Mouse (Mus musculus) stomach, embryonic 15.5 days (tissue): ENCODE data around the gene Myo10. TPM values are rescaled to one million over a fixed set of nuclear protein-coding genes. Genes with fewer than 3 reads are reported as not detected.

Source experiments
- ATAC-seq: fragments of 200-750 bp; cut with Nextera tagmentation; 2 replicates; pipeline ENCODE4 v1.8.0; 2017; ENCODE audit warnings: low read depth, moderate number of reproducible peaks, moderate TSS enrichment; ENCODE audit not compliant: insufficient read depth, low FRiP score
- H3K27ac ChIP-seq: fragments of 300-500 bp; sonication (generic); 2 replicates; pipeline ENCODE4 v1.5.1; 2015; ENCODE audit warnings: mild to moderate bottlenecking, inconsistent platforms
- H3K27me3 ChIP-seq: fragments of 300-500 bp; sonication (generic); replicated peaks from 2 replicates; pipeline ENCODE4 v1.6.1; 2015; ENCODE audit warnings: inconsistent platforms
- H3K36me3 ChIP-seq: fragments of 300-500 bp; sonication (generic); 2 replicates; pipeline ENCODE4 v1.6.1; 2015; ENCODE audit warnings: inconsistent platforms
- H3K4me1 ChIP-seq: fragments of 300-500 bp; sonication (generic); 2 replicates; pipeline ENCODE4 v1.6.1; 2015; ENCODE audit warnings: inconsistent platforms
- H3K4me2 ChIP-seq: fragments of 300-500 bp; sonication (generic); 2 replicates; pipeline ENCODE4 v1.6.1; 2015; ENCODE audit warnings: mild to moderate bottlenecking, inconsistent platforms
- H3K4me3 ChIP-seq: fragments of 300-500 bp; sonication (generic); replicated peaks from 2 replicates; pipeline ENCODE4 v1.5.1; 2015; ENCODE audit warnings: inconsistent platforms
- H3K9ac ChIP-seq: fragments of 300-500 bp; sonication (generic); 2 replicates; pipeline ENCODE4 v1.6.1; 2015; ENCODE audit warnings: inconsistent platforms
- H3K9me3 ChIP-seq: fragments of 300-500 bp; sonication (generic); 2 replicates; pipeline ENCODE4 v1.6.1; 2016; ENCODE audit warnings: inconsistent platforms
- WGBS: fragments of 180-500 bp; shearing (Covaris S2); methylation state at CpG from one replicate; pipeline ENCODE4 v1.1.7; 2015; 5-methylcytosine and 5-hydroxymethylcytosine counted together
- polyA plus RNA-seq: library from polyadenylated mRNA; unstranded; fragments of >200 nt; fragmentation: Nextera tagmentation; extraction: Ambion mirVana; gene quantifications from 2 replicates; pipeline ENCODE4 v1.2.1, GENCODE M21; 2015

Gene Myo10
- polyA plus RNA-seq, 1 experiment from 2014 or later: 32.4 TPM

- Histone ChIP-seq H3K4me3 (no peak overlapping the region), H3K9me3 (no peaks in the 10 kb centered on the region), H3K4me2 (no peak overlapping the region), H3K9ac (no peak overlapping the region), H3K36me3 (no peaks in the 10 kb centered on the region), H3K4me1 (peaks cover 33% of the 10 kb centered on the region), H3K27me3 (no peaks in the 10 kb centered on the region), H3K27ac (no peak overlapping the region)
- no peak for ATAC-seq
- 36% methylated on average over 10 of the region's 10 CpGs for WGBS
These were observed 58.0 kb downstream of the Myo10 start for GRCm38 (mm10) chr15:25680269-25680818.

GRCm38 (mm10) chr15:25682953-25683507 lies 60.7 kb downstream of the Myo10 start:
- no peaks in the 10 kb centered on the region for H3K36me3 ChIP-seq
- H3K27ac ChIP-seq: no peak overlapping the region
- peaks cover 23% of the 10 kb centered on the region for H3K4me1 ChIP-seq
- 29% methylated on average over 13 of the region's 13 CpGs for WGBS
- H3K9ac ChIP-seq: no peak overlapping the region
- 0 out of 2 replicates have a peak overlapping the region, but pooled peaks have one; percentile 8 for H3K4me2 ChIP-seq
- H3K27me3 ChIP-seq: no peaks in the 10 kb centered on the region
- no peak overlapping the region for H3K4me3 ChIP-seq
- no peak for ATAC-seq
- no peaks in the 10 kb centered on the region for H3K9me3 ChIP-seq

GRCm38 (mm10) chr15:25685186-25685585 lies 62.9 kb downstream of the Myo10 start:
- ATAC-seq: no peak
- H3K27ac ChIP-seq: no peak overlapping the region
- peaks cover 17% of the 10 kb centered on the region for H3K4me1 ChIP-seq
- H3K9ac ChIP-seq: no peak overlapping the region
- H3K9me3 ChIP-seq: no peaks in the 10 kb centered on the region
- no peaks in the 10 kb centered on the region for H3K27me3 ChIP-seq
- WGBS: 78% methylated on average over 9 of the region's 9 CpGs
- no peak overlapping the region for H3K4me2 ChIP-seq
- H3K4me3 ChIP-seq: no peak overlapping the region
- no peaks in the 10 kb centered on the region for H3K36me3 ChIP-seq

- Histone ChIP-seq H3K4me3 (no peak overlapping the region), H3K27ac (no peak overlapping the region), H3K4me2 (no peak overlapping the region), H3K36me3 (no peaks in the 10 kb centered on the region), H3K9me3 (no peaks in the 10 kb centered on the region), H3K9ac (no peak overlapping the region), H3K27me3 (no peaks in the 10 kb centered on the region), H3K4me1 (peaks cover 17% of the 10 kb centered on the region)
- WGBS: 57% methylated on average over 9 of the region's 9 CpGs
- peak; percentile 57; the same call in 1 of the 2 replicates for ATAC-seq
These were observed 66.3 kb downstream of the Myo10 start for GRCm38 (mm10) chr15:25688424-25689283.

GRCm38 (mm10) chr15:25689477-25689876 lies 67.2 kb downstream of the Myo10 start:
- H3K36me3 ChIP-seq: no peaks in the 10 kb centered on the region
- H3K9me3 ChIP-seq: no peaks in the 10 kb centered on the region
- ATAC-seq: no peak
- H3K4me3 ChIP-seq: no peak overlapping the region
- H3K4me2 ChIP-seq: no peak overlapping the region
- H3K27ac ChIP-seq: no peak overlapping the region
- no peak overlapping the region for H3K9ac ChIP-seq
- H3K27me3 ChIP-seq: no peaks in the 10 kb centered on the region
- peaks cover 21% of the 10 kb centered on the region for H3K4me1 ChIP-seq
- WGBS: 70% methylated on average over 8 of the region's 8 CpGs

- no peaks in the 10 kb centered on the region for H3K9me3 ChIP-seq
- no peaks in the 10 kb centered on the region for H3K27me3 ChIP-seq
- H3K4me2 ChIP-seq: no peak overlapping the region
- H3K4me1 ChIP-seq: peaks cover 21% of the 10 kb centered on the region
- ATAC-seq: no peak
- no peak overlapping the region for H3K27ac ChIP-seq
- no peaks in the 10 kb centered on the region for H3K36me3 ChIP-seq
- H3K9ac ChIP-seq: no peak overlapping the region
- no peak overlapping the region for H3K4me3 ChIP-seq
- 68% methylated on average over 15 of the region's 15 CpGs for WGBS
These were observed 67.9 kb downstream of the Myo10 start for GRCm38 (mm10) chr15:25690066-25690745.

GRCm38 (mm10) chr15:25690746-25691105 lies 68.4 kb downstream of the Myo10 start:
- H3K9ac ChIP-seq: no peak overlapping the region
- no peak overlapping the region for H3K4me2 ChIP-seq
- H3K4me3 ChIP-seq: no peak overlapping the region
- H3K4me1 ChIP-seq: peaks cover 23% of the 10 kb centered on the region
- no peaks in the 10 kb centered on the region for H3K9me3 ChIP-seq
- H3K27ac ChIP-seq: no peak overlapping the region
- no peak for ATAC-seq
- WGBS: 72% methylated on average over 4 of the region's 4 CpGs
- H3K27me3 ChIP-seq: no peaks in the 10 kb centered on the region
- H3K36me3 ChIP-seq: no peaks in the 10 kb centered on the region

- ATAC-seq: no peak
- 55% methylated on average over 21 of the region's 21 CpGs for WGBS
- Histone ChIP-seq H3K4me1 (peaks cover 23% of the 10 kb centered on the region), H3K4me3 (no peak overlapping the region), H3K27me3 (no peaks in the 10 kb centered on the region), H3K9me3 (no peaks in the 10 kb centered on the region), H3K4me2 (no peak overlapping the region), H3K36me3 (no peaks in the 10 kb centered on the region), H3K27ac (peak overlapping the region; percentile 16; the same call in 1 of the 2 replicates), H3K9ac (no peak overlapping the region)
These were observed 70.1 kb downstream of the Myo10 start for GRCm38 (mm10) chr15:25692254-25692950.

GRCm38 (mm10) chr15:25693708-25694107 lies 71.4 kb downstream of the Myo10 start:
- H3K4me3 ChIP-seq: no peak overlapping the region
- ATAC-seq: no peak
- 62% methylated on average over 11 of the region's 11 CpGs for WGBS

GRCm38 (mm10) chr15:25694749-25695148 lies 72.4 kb downstream of the Myo10 start:
- H3K9me3 ChIP-seq: no peaks in the 10 kb centered on the region
- no peak overlapping the region for H3K4me2 ChIP-seq
- H3K27me3 ChIP-seq: no peaks in the 10 kb centered on the region
- no peak for ATAC-seq
- no peaks in the 10 kb centered on the region for H3K36me3 ChIP-seq
- no peak overlapping the region for H3K27ac ChIP-seq
- H3K4me1 ChIP-seq: peaks cover 18% of the 10 kb centered on the region
- WGBS: 94% methylated on average over 4 of the region's 4 CpGs
- H3K4me3 ChIP-seq: no peak overlapping the region
- no peak overlapping the region for H3K9ac ChIP-seq

More at GRCm38 (mm10) chr15:25693708-25694107, 71.4 kb downstream of the Myo10 start:
- no peaks in the 10 kb centered on the region for H3K36me3 ChIP-seq
- no peak overlapping the region for H3K4me2 ChIP-seq
- peaks cover 19% of the 10 kb centered on the region for H3K4me1 ChIP-seq
- H3K9ac ChIP-seq: no peak overlapping the region
- H3K27me3 ChIP-seq: no peaks in the 10 kb centered on the region
- no peaks in the 10 kb centered on the region for H3K9me3 ChIP-seq
- no peak overlapping the region for H3K27ac ChIP-seq

GRCm38 (mm10) chr15:25695253-25695652 lies 72.9 kb downstream of the Myo10 start:
- ATAC-seq: no peak

More at GRCm38 (mm10) chr15:25695253-25695652, 72.9 kb downstream of the Myo10 start:
- Histone ChIP-seq H3K27ac (no peak overlapping the region), H3K36me3 (no peaks in the 10 kb centered on the region), H3K27me3 (no peaks in the 10 kb centered on the region), H3K9me3 (no peaks in the 10 kb centered on the region), H3K4me1 (peaks cover 15% of the 10 kb centered on the region), H3K4me2 (no peak overlapping the region), H3K4me3 (no peak overlapping the region), H3K9ac (no peak overlapping the region)
- WGBS: 95% methylated on average over 3 of the region's 3 CpGs
